Mouse (Mus musculus): ENCODE results near the gene Snd1. TPM values are rescaled to one million over a fixed set of nuclear protein-coding genes. Genes with fewer than 3 reads are reported as not detected.

Snd1 gene
- polyA plus RNA-seq, 1 experiment from 2014 or later = 56.1 TPM

DNA sequence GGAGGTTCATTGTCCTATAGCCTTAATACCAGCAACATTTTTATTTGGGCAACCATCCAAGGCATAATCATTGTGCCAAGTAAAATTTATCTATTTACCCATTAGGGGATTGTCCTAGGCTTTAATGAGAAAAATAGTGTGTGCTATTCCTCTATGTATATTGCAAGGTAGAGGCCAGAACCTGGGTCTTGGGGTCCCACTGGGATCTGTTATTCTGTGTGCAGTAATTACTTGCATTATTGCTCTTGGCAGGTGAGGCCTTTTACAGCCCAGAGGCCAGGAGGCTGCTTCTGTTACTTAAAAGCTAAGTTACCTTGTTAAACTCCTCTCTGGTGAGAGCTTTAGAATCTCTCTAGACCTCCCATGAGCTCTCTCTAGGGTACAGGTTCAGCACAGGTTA lies 16.3 kb downstream of the Snd1 start:
- Histone ChIP-seq H3K9ac (ENCODE audit: low read depth, low read length) (no peak overlapping the region), H3K36me3 (ENCODE audit: control insufficient read depth, insufficient read depth) (0 out of 2 replicates have a peak, but pooled peaks cover 3% of the 10 kb centered on the region), H3K4me3 (ENCODE audit: low read depth, low read length) (no peak overlapping the region), H3K4me2 (ENCODE audit: low read depth, low read length) (no peak overlapping the region), H3K9me3 (replicated peaks; ENCODE audit: control insufficient read depth, low read length) (no peaks in the 10 kb centered on the region), H3K4me1 (ENCODE audit: control insufficient read depth, low read depth, low read length) (peaks cover 7% of the 10 kb centered on the region), H3K27ac (ENCODE audit: low read length) (no peak overlapping the region), H3K27me3 (ENCODE audit: control insufficient read depth, insufficient read depth, low read depth, low read length) (no peaks in the 10 kb centered on the region)
- no peak for ATAC-seq (ENCODE audit: low read depth)

DNA sequence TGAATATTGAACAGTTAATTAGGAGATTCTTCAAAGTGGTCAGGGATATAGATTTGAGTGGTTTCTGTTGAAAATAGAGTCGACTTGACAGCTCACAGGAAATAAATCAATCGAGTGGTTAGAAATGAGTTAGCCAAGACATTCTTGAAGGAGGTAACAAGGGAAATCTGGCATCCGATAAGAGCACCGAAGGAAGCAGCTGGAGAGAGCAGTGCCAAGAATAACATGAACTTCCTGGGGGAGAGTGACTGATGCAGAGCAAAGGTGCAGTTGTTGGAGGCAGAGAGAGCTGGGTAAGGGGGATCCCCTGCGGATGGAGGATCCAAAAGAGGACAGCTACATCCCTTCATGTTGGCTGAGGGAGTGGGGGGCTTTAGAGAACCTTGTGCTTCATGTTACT lies 22.9 kb downstream of the Snd1 start:
- H3K4me1 ChIP-seq (ENCODE audit: control insufficient read depth, low read depth, low read length) = no peaks in the 10 kb centered on the region
- H3K36me3 ChIP-seq (ENCODE audit: control insufficient read depth, insufficient read depth) = 0 out of 2 replicates have a peak, but pooled peaks cover 3% of the 10 kb centered on the region
- ATAC-seq (ENCODE audit: low read depth) = no peak
- H3K9ac ChIP-seq (ENCODE audit: low read depth, low read length) = no peak overlapping the region
- WGBS (ENCODE audit: insufficient replicate concordance) = 18% methylated on average over 5 of the region's 5 CpGs
- H3K27ac ChIP-seq (ENCODE audit: low read length) = no peak overlapping the region
- H3K9me3 ChIP-seq (replicated peaks; ENCODE audit: control insufficient read depth, low read length) = no peaks in the 10 kb centered on the region
- H3K27me3 ChIP-seq (ENCODE audit: control insufficient read depth, insufficient read depth, low read depth, low read length) = no peaks in the 10 kb centered on the region
- no peak overlapping the region for H3K4me3 ChIP-seq (ENCODE audit: low read depth, low read length)
- H3K4me2 ChIP-seq (ENCODE audit: low read depth, low read length) = no peak overlapping the region

DNA sequence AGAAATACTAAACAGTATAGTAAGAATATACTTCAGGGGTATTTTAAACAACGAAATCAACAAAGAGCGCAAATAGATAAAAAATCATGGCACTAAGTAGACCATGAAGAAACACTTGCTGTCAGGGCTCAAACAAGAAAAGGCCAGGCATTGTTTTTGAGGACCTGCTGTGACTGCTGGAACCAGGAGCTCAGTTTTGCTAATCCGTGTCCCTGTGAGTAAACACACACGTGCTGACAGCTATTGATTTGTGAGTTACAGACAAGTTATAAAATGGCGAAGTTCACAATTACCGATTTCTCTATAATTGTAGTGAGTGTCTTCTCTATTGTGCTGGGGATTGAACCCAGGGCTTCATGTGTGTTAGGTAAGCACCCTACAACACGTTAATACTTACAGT lies 27.6 kb downstream of the Snd1 start:
- Histone ChIP-seq H3K27ac (ENCODE audit: low read length) (no peak overlapping the region), H3K4me1 (ENCODE audit: control insufficient read depth, low read depth, low read length) (no peaks in the 10 kb centered on the region), H3K4me3 (ENCODE audit: low read depth, low read length) (no peak overlapping the region), H3K4me2 (ENCODE audit: low read depth, low read length) (no peak overlapping the region), H3K9me3 (replicated peaks; ENCODE audit: control insufficient read depth, low read length) (no peaks in the 10 kb centered on the region), H3K36me3 (ENCODE audit: control insufficient read depth, insufficient read depth) (no peaks in the 10 kb centered on the region), H3K9ac (ENCODE audit: low read depth, low read length) (no peak overlapping the region), H3K27me3 (ENCODE audit: control insufficient read depth, insufficient read depth, low read depth, low read length) (no peaks in the 10 kb centered on the region)
- ATAC-seq (ENCODE audit: low read depth) = no peak
- WGBS (ENCODE audit: insufficient replicate concordance) = 71% methylated on average over 7 of the region's 7 CpGs

DNA sequence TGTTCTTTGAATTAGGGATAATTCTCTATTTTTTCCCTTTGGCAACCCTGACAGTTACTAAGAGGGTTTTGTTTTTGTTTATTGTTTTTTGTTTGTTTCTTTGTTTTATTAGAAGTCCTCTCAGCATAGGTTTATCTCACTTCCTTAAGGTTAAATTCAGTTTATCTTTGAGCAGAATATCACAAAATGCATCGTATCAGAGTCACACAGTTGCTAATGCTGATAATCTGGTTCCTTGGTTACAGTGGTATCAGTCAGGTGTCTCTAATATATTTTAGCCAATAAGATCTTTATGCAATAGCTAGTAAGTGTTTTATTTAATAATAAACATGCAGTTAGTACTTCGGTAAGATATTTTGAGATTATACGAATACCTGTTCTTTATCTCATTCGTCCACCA lies 28.2 kb downstream of the Snd1 start:
- no peaks in the 10 kb centered on the region for H3K36me3 ChIP-seq (ENCODE audit: control insufficient read depth, insufficient read depth)
- no peak overlapping the region for H3K4me2 ChIP-seq (ENCODE audit: low read depth, low read length)
- H3K27ac ChIP-seq (ENCODE audit: low read length) = no peak overlapping the region
- H3K27me3 ChIP-seq (ENCODE audit: control insufficient read depth, insufficient read depth, low read depth, low read length) = no peaks in the 10 kb centered on the region
- H3K4me1 ChIP-seq (ENCODE audit: control insufficient read depth, low read depth, low read length) = no peaks in the 10 kb centered on the region
- H3K9me3 ChIP-seq (replicated peaks; ENCODE audit: control insufficient read depth, low read length) = no peaks in the 10 kb centered on the region
- no peak for ATAC-seq (ENCODE audit: low read depth)
- WGBS (ENCODE audit: insufficient replicate concordance) = 63% methylated on average over 4 of the region's 4 CpGs
- no peak overlapping the region for H3K4me3 ChIP-seq (ENCODE audit: low read depth, low read length)
- H3K9ac ChIP-seq (ENCODE audit: low read depth, low read length) = no peak overlapping the region

DNA sequence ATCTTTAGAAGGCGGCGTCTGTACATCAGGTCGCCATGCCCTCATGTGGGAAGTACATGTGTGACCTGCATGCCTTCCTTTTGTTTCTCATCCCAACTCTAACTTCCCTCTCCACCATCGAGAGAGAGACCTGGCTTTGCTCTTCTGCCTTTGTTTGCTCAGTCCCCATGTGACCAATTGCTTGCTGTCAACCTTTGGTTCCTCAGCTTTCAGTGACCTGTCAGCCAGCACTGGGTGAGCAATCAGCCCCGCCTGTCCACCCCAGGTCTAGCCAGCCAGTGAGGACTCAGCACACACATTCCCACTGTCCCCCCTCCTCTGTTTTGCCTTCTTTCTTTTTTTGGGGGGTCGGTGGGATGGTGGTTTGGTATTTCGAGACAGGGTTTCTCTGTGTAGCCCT lies 29.7 kb downstream of the Snd1 start:
- Histone ChIP-seq H3K9me3 (replicated peaks; ENCODE audit: control insufficient read depth, low read length) (no peaks in the 10 kb centered on the region), H3K9ac (ENCODE audit: low read depth, low read length) (no peak overlapping the region), H3K4me2 (ENCODE audit: low read depth, low read length) (0 out of 2 replicates have a peak overlapping the region, but pooled peaks have one; percentile 20), H3K27ac (ENCODE audit: low read length) (peak overlapping the region; percentile 37), H3K4me3 (ENCODE audit: low read depth, low read length) (no peak overlapping the region), H3K27me3 (ENCODE audit: control insufficient read depth, insufficient read depth, low read depth, low read length) (no peaks in the 10 kb centered on the region), H3K4me1 (ENCODE audit: control insufficient read depth, low read depth, low read length) (no peaks in the 10 kb centered on the region), H3K36me3 (ENCODE audit: control insufficient read depth, insufficient read depth) (no peaks in the 10 kb centered on the region)
- 68% methylated on average over 7 of the region's 7 CpGs for WGBS (ENCODE audit: insufficient replicate concordance)
- peak; percentile 94 for ATAC-seq (ENCODE audit: low read depth)

DNA sequence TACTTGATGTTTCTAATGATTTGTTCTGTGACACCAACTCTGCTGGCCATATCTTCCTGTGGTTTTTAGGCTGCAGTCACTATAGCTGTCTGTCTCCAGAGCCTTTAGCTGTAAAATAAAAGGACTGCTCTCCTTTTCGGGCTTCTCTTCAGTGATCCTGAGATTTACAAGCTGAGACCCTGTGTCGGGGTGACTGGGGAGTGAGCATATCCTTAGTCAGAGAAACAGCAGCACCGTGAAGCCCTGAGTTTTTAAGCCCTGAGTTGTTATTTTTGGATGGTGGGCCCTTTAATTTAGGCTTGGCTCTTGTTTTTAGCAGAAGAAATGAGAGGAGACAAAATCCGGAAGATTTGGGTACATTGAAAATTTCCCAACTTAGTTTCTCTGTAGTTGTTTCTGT lies 32.8 kb downstream of the Snd1 start:
- WGBS (ENCODE audit: insufficient replicate concordance) = 63% methylated on average over 4 of the region's 4 CpGs
- no peaks in the 10 kb centered on the region for H3K27me3 ChIP-seq (ENCODE audit: control insufficient read depth, insufficient read depth, low read depth, low read length)
- no peaks in the 10 kb centered on the region for H3K4me1 ChIP-seq (ENCODE audit: control insufficient read depth, low read depth, low read length)
- H3K9me3 ChIP-seq (replicated peaks; ENCODE audit: control insufficient read depth, low read length) = no peaks in the 10 kb centered on the region
- H3K4me2 ChIP-seq (ENCODE audit: low read depth, low read length) = no peak overlapping the region
- no peak overlapping the region for H3K27ac ChIP-seq (ENCODE audit: low read length)
- no peak for ATAC-seq (ENCODE audit: low read depth)
- H3K36me3 ChIP-seq (ENCODE audit: control insufficient read depth, insufficient read depth) = no peaks in the 10 kb centered on the region
- H3K4me3 ChIP-seq (ENCODE audit: low read depth, low read length) = no peak overlapping the region
- H3K9ac ChIP-seq (ENCODE audit: low read depth, low read length) = no peak overlapping the region

DNA sequence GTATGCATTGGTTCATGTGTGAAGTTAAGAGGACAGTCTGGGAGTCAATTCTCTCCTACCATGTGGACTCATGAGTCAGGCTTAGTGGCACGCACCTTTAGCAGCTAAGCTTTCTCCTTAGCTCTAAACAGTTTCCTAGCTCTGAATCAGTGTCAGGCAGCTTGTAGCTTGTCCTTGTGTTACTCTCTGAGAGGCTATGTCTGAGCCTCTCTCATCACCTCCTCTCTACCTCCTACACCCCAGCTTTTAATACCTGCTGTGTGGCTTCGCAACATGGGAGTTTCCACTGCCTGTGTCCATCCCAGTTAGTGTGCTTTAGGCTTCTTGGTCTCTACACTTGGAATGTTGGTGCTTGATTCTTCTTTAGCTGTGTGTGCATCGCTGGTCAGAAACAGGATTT lies 39.3 kb downstream of the Snd1 start:
- no peak for ATAC-seq (ENCODE audit: low read depth)
- Histone ChIP-seq H3K4me2 (ENCODE audit: low read depth, low read length) (no peak overlapping the region), H3K4me1 (ENCODE audit: control insufficient read depth, low read depth, low read length) (no peaks in the 10 kb centered on the region), H3K9ac (ENCODE audit: low read depth, low read length) (no peak overlapping the region), H3K9me3 (replicated peaks; ENCODE audit: control insufficient read depth, low read length) (no peaks in the 10 kb centered on the region), H3K4me3 (ENCODE audit: low read depth, low read length) (no peak overlapping the region), H3K27me3 (ENCODE audit: control insufficient read depth, insufficient read depth, low read depth, low read length) (no peaks in the 10 kb centered on the region), H3K36me3 (ENCODE audit: control insufficient read depth, insufficient read depth) (peaks cover 4% of the 10 kb centered on the region), H3K27ac (ENCODE audit: low read length) (no peak overlapping the region)
- WGBS (ENCODE audit: insufficient replicate concordance) = 79% methylated on average over 3 of the region's 3 CpGs

DNA sequence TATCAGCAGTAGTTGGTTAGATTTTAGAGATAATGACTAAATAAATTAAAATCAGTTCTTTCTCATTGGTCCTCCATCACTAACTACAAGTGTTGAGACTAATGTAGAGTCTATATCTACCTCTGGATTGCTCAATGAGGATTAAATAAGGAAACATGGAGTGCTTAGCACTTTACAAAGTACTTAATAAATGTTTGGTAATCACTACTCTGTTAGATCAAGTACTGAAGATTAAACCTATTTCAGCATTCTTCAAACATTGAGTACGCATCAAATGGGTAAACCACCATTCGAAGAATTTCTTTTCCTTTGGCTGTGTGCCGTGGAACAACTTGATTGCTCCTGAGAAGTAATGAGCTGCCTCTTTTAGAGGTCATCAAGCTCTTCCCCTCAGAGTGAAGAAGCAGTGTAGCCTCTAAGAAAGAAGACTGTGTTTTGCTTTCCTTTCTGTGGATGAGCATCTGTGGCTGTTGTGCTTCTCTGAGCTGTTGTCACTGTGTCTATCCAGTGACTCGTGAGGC lies 40.0 kb downstream of the Snd1 start:
- Histone ChIP-seq H3K9ac (ENCODE audit: low read depth, low read length) (no peak overlapping the region), H3K4me1 (ENCODE audit: control insufficient read depth, low read depth, low read length) (no peaks in the 10 kb centered on the region), H3K36me3 (ENCODE audit: control insufficient read depth, insufficient read depth) (peaks cover 4% of the 10 kb centered on the region), H3K4me3 (ENCODE audit: low read depth, low read length) (no peak overlapping the region), H3K4me2 (ENCODE audit: low read depth, low read length) (no peak overlapping the region), H3K27me3 (ENCODE audit: control insufficient read depth, insufficient read depth, low read depth, low read length) (no peaks in the 10 kb centered on the region), H3K9me3 (replicated peaks; ENCODE audit: control insufficient read depth, low read length) (no peaks in the 10 kb centered on the region), H3K27ac (ENCODE audit: low read length) (no peak overlapping the region)
- 87% methylated on average over 4 of the region's 4 CpGs for WGBS (ENCODE audit: insufficient replicate concordance)
- no peak for ATAC-seq (ENCODE audit: low read depth)

DNA sequence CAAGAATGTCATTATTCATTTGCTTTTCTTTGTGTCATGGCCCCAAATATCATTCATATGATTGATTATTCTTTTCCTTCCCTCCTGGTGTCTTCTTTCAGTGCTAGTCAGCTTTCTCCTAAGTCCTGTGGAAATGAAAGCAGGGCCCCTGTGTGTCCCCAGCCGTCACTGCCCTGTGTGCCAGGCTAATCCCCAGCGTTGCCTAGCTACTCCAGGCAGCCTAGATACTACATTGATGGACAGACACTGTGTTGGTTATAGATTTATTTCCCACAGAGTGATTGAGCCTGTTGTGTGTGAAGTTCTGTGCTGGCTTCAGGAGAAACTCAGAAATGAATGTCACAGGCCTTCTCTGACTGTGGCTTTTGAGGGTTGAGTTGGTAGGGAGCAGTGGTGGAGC lies 41.7 kb downstream of the Snd1 start:
- no peaks in the 10 kb centered on the region for H3K4me1 ChIP-seq (ENCODE audit: control insufficient read depth, low read depth, low read length)
- H3K27ac ChIP-seq (ENCODE audit: low read length) = no peak overlapping the region
- peaks cover 4% of the 10 kb centered on the region for H3K36me3 ChIP-seq (ENCODE audit: control insufficient read depth, insufficient read depth)
- no peak for ATAC-seq (ENCODE audit: low read depth)
- H3K27me3 ChIP-seq (ENCODE audit: control insufficient read depth, insufficient read depth, low read depth, low read length) = no peaks in the 10 kb centered on the region
- 74% methylated on average over 2 of the region's 2 CpGs for WGBS (ENCODE audit: insufficient replicate concordance)
- no peaks in the 10 kb centered on the region for H3K9me3 ChIP-seq (replicated peaks; ENCODE audit: control insufficient read depth, low read length)
- no peak overlapping the region for H3K9ac ChIP-seq (ENCODE audit: low read depth, low read length)
- H3K4me3 ChIP-seq (ENCODE audit: low read depth, low read length) = no peak overlapping the region
- no peak overlapping the region for H3K4me2 ChIP-seq (ENCODE audit: low read depth, low read length)

Measured in liver, embryonic 16.5 days (tissue).